Mouse (Mus musculus) brain, embryonic 14.5 days (tissue): ENCODE measurements around the gene Ift81.

Source experiments
- CTCF ChIP-seq: fragments of 200-500 bp; IDR thresholded peaks from 2 replicates; pipeline ENCODE4 v1.5.1; 2012; ENCODE audit warnings: inconsistent platforms, mild to moderate bottlenecking, moderate library complexity, borderline replicate concordance; ENCODE audit not compliant: insufficient read depth, insufficient read length; ENCODE audit errors: extremely low read depth
- POLR2A ChIP-seq: fragments of 200-500 bp; IDR thresholded peaks from 2 replicates; pipeline ENCODE4 v1.6.1; 2012; ENCODE audit warnings: mild to moderate bottlenecking, inconsistent platforms, borderline replicate concordance; ENCODE audit not compliant: poor library complexity, insufficient read depth, insufficient read length, severe bottlenecking; ENCODE audit errors: extremely low read depth

- TF ChIP-seq POLR2A (no peak), CTCF (no peak)
Observed at GRCm38 (mm10) chr5:122547810-122548209, 66.5 kb downstream of the Ift81 start.
